Mouse (Mus musculus): ENCODE results near the gene Haao. TPM values are rescaled to one million over a fixed set of nuclear protein-coding genes. Genes with fewer than 3 reads are reported as not detected.

The Haao gene
- polyA plus RNA-seq, 1 experiment, result 0.19 TPM

GRCm38 (mm10) chr17:83821876-83822275 lies 25.9 kb downstream of the Haao start:
- Histone ChIP-seq H3K27me3 (ENCODE audit: control insufficient read depth, insufficient read depth, low read length) (no peaks in the 10 kb centered on the region), H3K27ac (ENCODE audit: control insufficient read depth, insufficient read depth, low read depth, low read length) (no peak overlapping the region), H3K36me3 (ENCODE audit: control insufficient read depth, insufficient read depth, low read length) (no peaks in the 10 kb centered on the region), H3K4me1 (ENCODE audit: control insufficient read depth, insufficient read depth, low read length) (no peaks in the 10 kb centered on the region), H3K4me3 (ENCODE audit: control insufficient read depth, low read depth, low read length) (no peak overlapping the region)
- no peak for TF ChIP-seq CTCF (IDR thresholded peaks at IDR 0.05; ENCODE audit: control insufficient read depth, insufficient read depth, insufficient replicate concordance, low read depth, low read length)
- TF ChIP-seq POLR2A (IDR thresholded peaks at IDR 0.05; ENCODE audit: control insufficient read depth, low read depth, low read length), result no peak

GRCm38 (mm10) chr17:83820701-83821100 lies 27.1 kb downstream of the Haao start:
- TF ChIP-seq CTCF (IDR thresholded peaks at IDR 0.05; ENCODE audit: control insufficient read depth, insufficient read depth, insufficient replicate concordance, low read depth, low read length), result no peak
- no peak for TF ChIP-seq POLR2A (IDR thresholded peaks at IDR 0.05; ENCODE audit: control insufficient read depth, low read depth, low read length)
- Histone ChIP-seq H3K4me3 (ENCODE audit: control insufficient read depth, low read depth, low read length) (no peak overlapping the region), H3K27me3 (ENCODE audit: control insufficient read depth, insufficient read depth, low read length) (no peaks in the 10 kb centered on the region), H3K27ac (ENCODE audit: control insufficient read depth, insufficient read depth, low read depth, low read length) (no peak overlapping the region), H3K36me3 (ENCODE audit: control insufficient read depth, insufficient read depth, low read length) (no peaks in the 10 kb centered on the region), H3K4me1 (ENCODE audit: control insufficient read depth, insufficient read depth, low read length) (no peaks in the 10 kb centered on the region)

- Histone ChIP-seq H3K27me3 (ENCODE audit: control insufficient read depth, insufficient read depth, low read length) (no peaks in the 10 kb centered on the region), H3K4me1 (ENCODE audit: control insufficient read depth, insufficient read depth, low read length) (no peaks in the 10 kb centered on the region), H3K36me3 (ENCODE audit: control insufficient read depth, insufficient read depth, low read length) (no peaks in the 10 kb centered on the region), H3K27ac (ENCODE audit: control insufficient read depth, insufficient read depth, low read depth, low read length) (no peak overlapping the region), H3K4me3 (ENCODE audit: control insufficient read depth, low read depth, low read length) (no peak overlapping the region)
- TF ChIP-seq CTCF (IDR thresholded peaks at IDR 0.05; ENCODE audit: control insufficient read depth, insufficient read depth, insufficient replicate concordance, low read depth, low read length) (no peak), POLR2A (IDR thresholded peaks at IDR 0.05; ENCODE audit: control insufficient read depth, low read depth, low read length) (no peak)
Observed at GRCm38 (mm10) chr17:83819503-83819902, 28.3 kb downstream of the Haao start.

- Histone ChIP-seq H3K4me1 (ENCODE audit: control insufficient read depth, insufficient read depth, low read length) (no peaks in the 10 kb centered on the region), H3K27ac (ENCODE audit: control insufficient read depth, insufficient read depth, low read depth, low read length) (no peak overlapping the region), H3K27me3 (ENCODE audit: control insufficient read depth, insufficient read depth, low read length) (no peaks in the 10 kb centered on the region), H3K36me3 (ENCODE audit: control insufficient read depth, insufficient read depth, low read length) (no peaks in the 10 kb centered on the region), H3K4me3 (ENCODE audit: control insufficient read depth, low read depth, low read length) (no peak overlapping the region)
- TF ChIP-seq POLR2A (IDR thresholded peaks at IDR 0.05; ENCODE audit: control insufficient read depth, low read depth, low read length) (no peak), CTCF (IDR thresholded peaks at IDR 0.05; ENCODE audit: control insufficient read depth, insufficient read depth, insufficient replicate concordance, low read depth, low read length) (no peak)
Observed at GRCm38 (mm10) chr17:83816996-83817395, 30.8 kb downstream of the Haao start.

GRCm38 (mm10) chr17:83813050-83813449 lies 34.7 kb downstream of the Haao start:
- Histone ChIP-seq H3K4me1 (ENCODE audit: control insufficient read depth, insufficient read depth, low read length) (no peaks in the 10 kb centered on the region), H3K27me3 (ENCODE audit: control insufficient read depth, insufficient read depth, low read length) (no peaks in the 10 kb centered on the region)
- TF ChIP-seq CTCF (IDR thresholded peaks at IDR 0.05; ENCODE audit: control insufficient read depth, insufficient read depth, insufficient replicate concordance, low read depth, low read length), result no peak
- no peak for TF ChIP-seq POLR2A (IDR thresholded peaks at IDR 0.05; ENCODE audit: control insufficient read depth, low read depth, low read length)

GRCm38 (mm10) chr17:83812200-83812944 lies 35.4 kb downstream of the Haao start:
- Histone ChIP-seq H3K4me1 (ENCODE audit: control insufficient read depth, insufficient read depth, low read length) (no peaks in the 10 kb centered on the region), H3K36me3 (ENCODE audit: control insufficient read depth, insufficient read depth, low read length) (no peaks in the 10 kb centered on the region), H3K4me3 (ENCODE audit: control insufficient read depth, low read depth, low read length) (no peak overlapping the region), H3K27me3 (ENCODE audit: control insufficient read depth, insufficient read depth, low read length) (no peaks in the 10 kb centered on the region), H3K27ac (ENCODE audit: control insufficient read depth, insufficient read depth, low read depth, low read length) (no peak overlapping the region)
- no peak for TF ChIP-seq POLR2A (IDR thresholded peaks at IDR 0.05; ENCODE audit: control insufficient read depth, low read depth, low read length)
- TF ChIP-seq CTCF (IDR thresholded peaks at IDR 0.05; ENCODE audit: control insufficient read depth, insufficient read depth, insufficient replicate concordance, low read depth, low read length), result no peak

More at GRCm38 (mm10) chr17:83813050-83813449, 34.7 kb downstream of the Haao start:
- Histone ChIP-seq H3K4me3 (ENCODE audit: control insufficient read depth, low read depth, low read length) (no peak overlapping the region), H3K36me3 (ENCODE audit: control insufficient read depth, insufficient read depth, low read length) (no peaks in the 10 kb centered on the region), H3K27ac (ENCODE audit: control insufficient read depth, insufficient read depth, low read depth, low read length) (no peak overlapping the region)

GRCm38 (mm10) chr17:83810285-83810684 lies 37.5 kb downstream of the Haao start:
- no peaks in the 10 kb centered on the region for H3K4me1 ChIP-seq (ENCODE audit: control insufficient read depth, insufficient read depth, low read length)
- H3K4me3 ChIP-seq (ENCODE audit: control insufficient read depth, low read depth, low read length), result no peak overlapping the region
- TF ChIP-seq CTCF (IDR thresholded peaks at IDR 0.05; ENCODE audit: control insufficient read depth, insufficient read depth, insufficient replicate concordance, low read depth, low read length), result no peak
- TF ChIP-seq POLR2A (IDR thresholded peaks at IDR 0.05; ENCODE audit: control insufficient read depth, low read depth, low read length), result no peak
- H3K36me3 ChIP-seq (ENCODE audit: control insufficient read depth, insufficient read depth, low read length), result no peaks in the 10 kb centered on the region
- H3K27me3 ChIP-seq (ENCODE audit: control insufficient read depth, insufficient read depth, low read length), result no peaks in the 10 kb centered on the region
- no peak overlapping the region for H3K27ac ChIP-seq (ENCODE audit: control insufficient read depth, insufficient read depth, low read depth, low read length)
